Mouse (Mus musculus) liver, embryonic 11.5 days (tissue): ENCODE results near the gene Cnn2. TPM values are rescaled to one million over a fixed set of nuclear protein-coding genes. Genes with fewer than 3 reads are reported as not detected.
"Not testable (repeated sequence)": the region's sequence is repeated elsewhere in the genome, so short reads cannot be mapped to it uniquely, and the experiment has no call there.

Source experiments
- ATAC-seq: fragments of 200-750 bp; cut with Nextera tagmentation; replicated peaks from 2 replicates; pipeline ENCODE4 v1.8.0; 2017; ENCODE audit warnings: moderate number of reproducible peaks, mild to moderate bottlenecking, moderate TSS enrichment, moderate library complexity; ENCODE audit not compliant: low FRiP score
- DNase-seq: peaks from one replicate; pipeline ENCODE4 v3.0.0-alpha.2; 2017; ENCODE audit warnings: low spot score
- H3K27ac ChIP-seq: fragments of 300-500 bp; sonication (generic); 2 replicates; pipeline ENCODE4 v1.5.1; 2014; ENCODE audit warnings: mild to moderate bottlenecking, low read depth, low read length, control low read depth
- H3K27me3 ChIP-seq: fragments of 300-500 bp; sonication (generic); replicated peaks from 2 replicates; pipeline ENCODE4 v1.6.1; 2014; ENCODE audit warnings: low read length, mixed read lengths; ENCODE audit not compliant: control insufficient read depth, insufficient read depth
- H3K36me3 ChIP-seq: fragments of 300-500 bp; sonication (generic); 2 replicates; pipeline ENCODE4 v1.6.1; 2014; ENCODE audit warnings: mild to moderate bottlenecking, low read length, moderate library complexity, mixed read lengths; ENCODE audit not compliant: control insufficient read depth, insufficient read depth
- H3K4me1 ChIP-seq: fragments of 300-500 bp; sonication (generic); replicated peaks from 2 replicates; pipeline ENCODE4 v1.6.1; 2014; ENCODE audit warnings: low read length, mixed read lengths; ENCODE audit not compliant: control insufficient read depth, insufficient read depth
- H3K4me2 ChIP-seq: fragments of 300-500 bp; sonication (generic); 2 replicates; pipeline ENCODE4 v1.6.1; 2014; ENCODE audit warnings: mild to moderate bottlenecking, control low read depth, moderate library complexity
- H3K4me3 ChIP-seq: fragments of 300-500 bp; sonication (generic); 2 replicates; pipeline ENCODE4 v1.5.1; 2014; ENCODE audit warnings: low read depth, low read length, control low read depth
- H3K9ac ChIP-seq: fragments of 300-500 bp; sonication (generic); 2 replicates; pipeline ENCODE4 v1.6.1; 2014; ENCODE audit warnings: low read depth, low read length, control low read depth
- H3K9me3 ChIP-seq: fragments of 300-500 bp; sonication (generic); 2 replicates; pipeline ENCODE4 v1.6.1; 2016; ENCODE audit warnings: low read length, inconsistent platforms, mixed read lengths; ENCODE audit not compliant: control insufficient read depth
- WGBS: fragments of 180-500 bp; shearing (Covaris S2); extraction: QIAGEN DNeasy Blood & Tissue Kit; methylation state at CpG from one replicate; pipeline ENCODE4 v1.1.7; 2014; 5-methylcytosine and 5-hydroxymethylcytosine counted together
- polyA plus RNA-seq: library from polyadenylated mRNA; unstranded; fragments of >200 nt; fragmentation: Nextera tagmentation; extraction: Ambion mirVana; gene quantifications from 2 replicates; pipeline ENCODE4 v1.2.1, GENCODE M21; 2014

Cnn2 gene
- polyA plus RNA-seq, 1 experiment from 2014 or later: 115 TPM

DNA sequence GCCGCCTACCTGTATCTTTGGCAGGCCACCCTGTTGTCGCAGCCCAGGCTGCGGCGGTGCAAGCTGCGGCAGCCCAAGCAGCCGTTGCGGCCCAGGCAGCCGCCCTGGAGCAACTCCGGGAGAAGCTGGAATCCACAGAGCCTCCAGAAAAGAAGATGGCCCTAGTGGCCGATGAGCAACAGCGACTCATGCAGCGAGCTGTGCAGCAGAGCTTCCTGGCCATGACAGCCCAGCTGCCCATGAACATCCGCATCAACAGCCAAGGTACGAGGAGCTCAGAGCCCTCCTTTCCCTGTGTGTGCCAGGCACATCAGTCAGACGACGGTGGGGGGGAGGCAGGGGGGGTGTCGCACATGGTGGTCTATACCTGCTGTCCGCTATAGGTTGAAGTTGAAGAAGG, 37.7 kb upstream of the Cnn2 start:
- H3K9ac ChIP-seq: no peak overlapping the region
- DNase-seq (no peak), ATAC-seq (no peak)
- no peaks in the 10 kb centered on the region for H3K9me3 ChIP-seq
- H3K4me1 ChIP-seq: peaks cover 22% of the 10 kb centered on the region
- H3K36me3 ChIP-seq: peaks cover 23% of the 10 kb centered on the region
- WGBS: 87% methylated on average over 18 of the region's 18 CpGs
- H3K27ac ChIP-seq: no peak overlapping the region
- no peak overlapping the region for H3K4me2 ChIP-seq
- no peak overlapping the region for H3K4me3 ChIP-seq
- no peaks in the 10 kb centered on the region for H3K27me3 ChIP-seq

GRCm38 (mm10) chr10:79953946-79954345, 34.4 kb upstream of the Cnn2 start:
- Histone ChIP-seq H3K27ac (no peak overlapping the region), H3K4me1 (peaks cover 5% of the 10 kb centered on the region; the same call in 1 of the 2 replicates), H3K9ac (no peak overlapping the region), H3K27me3 (no peaks in the 10 kb centered on the region), H3K4me2 (no peak overlapping the region), H3K36me3 (peaks cover 23% of the 10 kb centered on the region), H3K9me3 (no peaks in the 10 kb centered on the region), H3K4me3 (no peak overlapping the region)
- DNase-seq: no peak
- WGBS: 81% methylated on average over 6 of the region's 6 CpGs
- ATAC-seq: no peak

DNA sequence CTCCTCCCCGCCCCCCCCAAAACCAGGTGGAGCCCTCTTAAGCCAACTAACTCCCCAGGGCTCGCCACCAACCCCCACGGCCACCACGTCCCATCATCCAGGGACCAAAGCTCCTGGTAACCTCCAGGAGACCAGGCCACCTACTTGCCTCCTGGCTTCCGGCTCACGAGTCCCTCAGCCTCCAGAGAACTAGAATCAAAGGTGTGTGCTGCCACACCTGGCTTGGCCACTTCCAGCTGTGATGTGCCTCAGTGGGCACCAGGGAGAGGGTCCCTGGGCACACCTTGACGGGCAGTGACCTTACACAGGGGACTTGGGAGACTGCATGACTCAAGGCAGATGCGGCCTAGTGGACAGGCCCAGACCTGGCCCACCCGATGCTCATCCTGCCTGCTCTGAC, 32.7 kb upstream of the Cnn2 start:
- H3K9ac ChIP-seq: no peak overlapping the region
- ATAC-seq (no peak), DNase-seq (no peak)
- H3K27me3 ChIP-seq: no peaks in the 10 kb centered on the region
- H3K9me3 ChIP-seq: no peaks in the 10 kb centered on the region
- peaks cover 6% of the 10 kb centered on the region for H3K4me1 ChIP-seq
- no peak overlapping the region for H3K27ac ChIP-seq
- H3K36me3 ChIP-seq: peaks cover 8% of the 10 kb centered on the region
- 72% methylated on average over 9 of the region's 9 CpGs for WGBS
- no peak overlapping the region for H3K4me3 ChIP-seq
- no peak overlapping the region for H3K4me2 ChIP-seq

DNA sequence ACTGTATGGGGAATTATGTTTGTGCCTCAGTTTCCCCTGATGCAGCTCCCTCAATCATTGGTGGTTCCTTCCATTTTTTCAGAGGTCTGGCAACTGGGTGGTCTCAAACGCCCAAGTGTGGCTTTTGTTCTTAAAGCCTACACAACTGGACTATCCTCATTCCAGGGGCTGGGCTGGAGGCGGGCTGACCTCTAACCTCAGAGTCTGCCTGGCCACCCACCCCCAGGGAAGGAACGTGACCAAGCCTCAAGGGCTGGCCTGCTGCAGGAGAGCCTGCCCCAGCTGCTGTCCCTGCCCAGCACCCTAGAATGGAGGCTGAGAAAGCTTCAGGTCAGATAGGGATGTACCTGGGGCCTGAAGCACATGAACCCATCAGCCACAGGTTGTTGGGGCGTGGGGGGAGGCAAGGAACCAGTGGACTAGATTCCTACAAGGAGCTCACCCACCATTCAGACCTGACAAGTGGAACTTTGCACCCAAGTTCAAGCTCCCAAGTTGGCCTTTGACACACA, 31.7 kb upstream of the Cnn2 start:
- no peak overlapping the region for H3K9ac ChIP-seq

DNA sequence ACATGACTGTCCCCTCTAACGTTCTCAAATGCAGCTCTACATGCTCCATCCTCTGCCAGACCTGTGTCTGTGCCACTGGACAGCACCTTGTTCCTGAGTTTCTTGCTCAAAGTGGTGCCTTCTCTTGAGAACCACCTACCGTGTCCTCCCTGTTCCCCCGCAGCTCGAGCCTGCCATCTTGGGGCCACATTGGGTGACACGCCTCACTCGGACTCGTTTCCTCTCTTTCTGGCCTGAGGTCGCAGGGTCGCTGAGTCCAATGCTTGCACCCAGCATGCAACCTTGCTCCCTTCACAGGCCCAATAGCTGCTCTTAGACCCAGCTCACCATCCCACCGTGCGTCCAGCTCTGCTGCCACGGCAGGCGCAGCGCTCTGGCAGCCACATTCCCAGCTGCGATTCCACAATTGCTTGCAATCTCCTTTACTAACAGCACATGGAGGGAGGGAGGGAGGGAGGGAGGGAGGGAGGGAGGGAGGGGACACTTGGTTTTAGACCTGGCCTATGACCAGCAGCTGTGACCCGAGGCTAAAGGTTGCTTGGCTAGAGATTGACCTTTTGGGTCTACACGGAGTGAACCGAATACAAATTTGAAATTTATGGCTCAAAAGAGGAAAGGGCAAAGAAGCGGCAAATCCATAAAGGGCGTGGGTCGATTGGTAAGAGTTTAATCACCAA, 30.1 kb upstream of the Cnn2 start:
- ATAC-seq (no peak), DNase-seq (peak; percentile 82)
- Histone ChIP-seq H3K27ac (peak overlapping the region; percentile 43), H3K36me3 (peaks cover 20% of the 10 kb centered on the region), H3K9ac (peak overlapping the region; percentile 25; the same call in 1 of the 2 replicates), H3K27me3 (no peaks in the 10 kb centered on the region), H3K4me2 (peak overlapping the region; percentile 51), H3K4me3 (0 out of 2 replicates have a peak overlapping the region, but pooled peaks have one; percentile 10), H3K9me3 (no peaks in the 10 kb centered on the region), H3K4me1 (peaks cover 13% of the 10 kb centered on the region)
- 17% methylated on average over 21 of the region's 21 CpGs for WGBS

More for the DNA sequence above, 31.7 kb upstream of the Cnn2 start:
- Histone ChIP-seq H3K9me3 (no peaks in the 10 kb centered on the region), H3K27me3 (no peaks in the 10 kb centered on the region), H3K27ac (no peak overlapping the region), H3K4me2 (no peak overlapping the region), H3K4me1 (peaks cover 13% of the 10 kb centered on the region), H3K36me3 (peaks cover 6% of the 10 kb centered on the region; the same call in 1 of the 2 replicates), H3K4me3 (no peak overlapping the region)
- DNase-seq (no peak), ATAC-seq (no peak)
- 40% methylated on average over 4 of the region's 4 CpGs for WGBS

GRCm38 (mm10) chr10:79959412-79959811, 29.0 kb upstream of the Cnn2 start:
- peaks cover 29% of the 10 kb centered on the region for H3K36me3 ChIP-seq
- not testable (repeated sequence) for H3K9ac ChIP-seq, ATAC-seq, H3K27ac ChIP-seq, H3K27me3 ChIP-seq, H3K9me3 ChIP-seq, DNase-seq
- peaks cover 13% of the 10 kb centered on the region for H3K4me1 ChIP-seq
- H3K4me2 ChIP-seq: peak overlapping the region; percentile 44
- WGBS: 39% methylated on average over 9 of the region's 10 CpGs
- H3K4me3 ChIP-seq: 0 out of 2 replicates have a peak overlapping the region, but pooled peaks have one; percentile 10

GRCm38 (mm10) chr10:79959847-79960601, 28.4 kb upstream of the Cnn2 start, which contains the start of gene Wdr18:
Gene Wdr18 (plus strand): TSS chr10:79960152.
- no peaks in the 10 kb centered on the region for H3K27me3 ChIP-seq
- H3K9me3 ChIP-seq: no peaks in the 10 kb centered on the region
- peak within 1 kb of the TSS; percentile 69; the same call in 1 of the 2 replicates for H3K27ac ChIP-seq
- peak within 1 kb of the TSS; percentile 77 for H3K4me2 ChIP-seq
- H3K4me3 ChIP-seq: peak within 1 kb of the TSS; percentile 97
- peak within 1 kb of the TSS; percentile 84 for H3K9ac ChIP-seq
- WGBS: under 1% methylated on average over 61 of the region's 61 CpGs
- ATAC-seq (peak; percentile 93), DNase-seq (peak; percentile 99)
- H3K4me1 ChIP-seq: peaks cover 13% of the 10 kb centered on the region
- peaks cover 35% of the 10 kb centered on the region for H3K36me3 ChIP-seq

DNA sequence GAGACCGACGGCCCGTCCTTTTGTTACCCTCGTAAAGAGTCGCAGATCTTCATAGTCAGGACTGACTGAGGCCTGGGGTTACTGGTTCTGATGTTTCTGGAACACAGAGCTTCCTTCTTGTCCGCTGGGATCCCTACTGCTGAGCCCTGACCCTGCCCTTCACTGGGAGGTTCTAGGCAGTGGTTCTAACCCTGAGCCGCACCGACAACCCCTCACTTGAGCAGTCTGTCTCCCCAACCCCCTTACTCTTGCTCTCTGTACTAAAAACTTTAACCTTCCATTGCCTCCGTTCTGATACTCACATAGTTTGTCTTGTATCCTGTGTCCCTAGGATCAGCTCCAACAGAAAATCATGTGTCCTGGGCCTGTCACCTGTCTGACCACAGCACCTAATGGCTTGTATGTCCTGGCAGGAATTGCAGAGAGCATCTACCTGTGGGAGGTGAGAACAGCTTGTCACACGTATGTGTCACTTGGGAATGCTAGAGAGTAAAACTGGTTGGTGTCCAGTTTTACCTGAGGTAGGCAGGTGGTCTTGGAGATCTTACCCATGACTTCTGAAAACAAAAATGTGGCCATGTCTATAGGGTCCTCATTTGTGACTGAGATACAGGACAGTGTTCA, 27.6 kb upstream of the Cnn2 start:
- H3K9ac ChIP-seq: peak overlapping the region; percentile 84
- H3K4me1 ChIP-seq: peaks cover 13% of the 10 kb centered on the region
- ATAC-seq (no peak), DNase-seq (no peak)
- H3K4me2 ChIP-seq: peak overlapping the region; percentile 77
- H3K27ac ChIP-seq: peak overlapping the region; percentile 69; the same call in 1 of the 2 replicates
- H3K9me3 ChIP-seq: no peaks in the 10 kb centered on the region
- H3K4me3 ChIP-seq: peak overlapping the region; percentile 97
- H3K36me3 ChIP-seq: peaks cover 41% of the 10 kb centered on the region
- WGBS: 11% methylated on average over 10 of the region's 10 CpGs
- H3K27me3 ChIP-seq: no peaks in the 10 kb centered on the region
